Mouse (Mus musculus): ENCODE data around the gene Ftl1. TPM values are rescaled to one million over a fixed set of nuclear protein-coding genes. Genes with fewer than 3 reads are reported as not detected.
A peak's percentile ranks its signal among the peaks of the same experiment; 100 is the strongest.

The Ftl1 gene
- polyA plus RNA-seq, 1 experiment: 24,502 TPM

DNA sequence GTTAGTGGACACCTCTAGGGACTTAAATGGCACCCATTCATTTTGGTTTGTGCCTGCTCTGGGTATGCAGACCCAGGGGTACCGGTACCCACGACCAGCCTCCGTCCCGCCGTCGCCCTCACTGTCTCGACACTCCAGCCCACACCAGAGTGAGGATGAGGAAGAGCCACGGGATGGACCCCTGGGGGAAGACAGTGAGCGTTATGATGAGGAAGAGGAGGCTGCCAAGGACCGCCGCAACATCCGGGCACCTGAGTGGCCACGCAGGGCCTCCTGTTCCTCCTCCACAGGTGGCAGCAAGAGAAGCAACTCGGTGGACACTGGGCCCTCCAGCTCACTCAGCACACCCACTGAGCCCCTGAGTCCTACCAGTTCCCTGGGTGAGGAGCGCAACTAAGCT, 4.7 kb downstream of the Ftl1 start:
- Histone ChIP-seq H3K4me3 (replicated peaks) (peak overlapping the region; percentile 59), H3K9me3 (no peaks in the 10 kb centered on the region), H3K4me1 (peaks cover 34% of the 10 kb centered on the region), H3K36me3 (replicated peaks; ENCODE audit: low read length) (peaks cover 77% of the 10 kb centered on the region), H3K27me3 (replicated peaks) (no peaks in the 10 kb centered on the region)
- TF ChIP-seq GATA1 (IDR thresholded peaks at IDR 0.05; ENCODE audit: borderline replicate concordance, low read length) (no peak), FLI1 (IDR thresholded peaks at IDR 0.05; ENCODE audit: low read length) (no peak)

DNA sequence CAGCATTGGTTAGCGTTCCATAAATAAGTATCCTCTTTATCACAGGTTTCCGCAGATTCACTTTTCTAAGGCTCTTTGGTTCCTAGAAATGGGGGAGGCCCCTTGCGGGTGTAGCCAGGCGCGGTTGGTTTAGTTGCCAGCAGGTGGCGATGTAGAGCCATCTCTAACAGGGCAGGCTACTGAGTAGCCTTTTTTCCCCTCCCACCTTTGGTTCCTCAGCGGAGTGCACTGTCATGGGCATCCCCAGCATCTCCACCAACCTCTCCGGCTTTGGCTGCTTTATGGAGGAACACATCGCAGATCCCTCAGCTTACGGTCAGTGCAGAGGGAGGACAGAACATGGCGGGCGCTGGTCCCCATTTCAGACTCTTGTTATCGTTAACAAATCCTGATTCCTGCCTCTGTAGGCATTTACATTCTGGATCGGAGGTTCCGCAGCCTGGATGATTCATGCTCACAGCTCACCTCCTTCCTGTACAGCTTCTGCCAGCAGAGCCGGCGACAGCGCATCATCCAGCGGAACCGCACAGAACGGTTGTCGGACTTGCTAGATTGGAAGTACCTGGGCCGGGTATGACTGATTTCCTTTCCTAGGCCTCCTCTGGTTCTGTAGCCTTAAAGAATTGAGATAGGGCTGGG, 8.2 kb downstream of the Ftl1 start:
- Histone ChIP-seq H3K36me3 (replicated peaks; ENCODE audit: low read length) (peaks cover 78% of the 10 kb centered on the region), H3K4me1 (peaks cover 26% of the 10 kb centered on the region), H3K27me3 (replicated peaks) (no peaks in the 10 kb centered on the region), H3K4me3 (replicated peaks) (peak overlapping the region; percentile 70), H3K9me3 (no peaks in the 10 kb centered on the region)
- TF ChIP-seq GATA1 (IDR thresholded peaks at IDR 0.05; ENCODE audit: borderline replicate concordance, low read length) (no peak), FLI1 (IDR thresholded peaks at IDR 0.05; ENCODE audit: low read length) (no peak)

DNA sequence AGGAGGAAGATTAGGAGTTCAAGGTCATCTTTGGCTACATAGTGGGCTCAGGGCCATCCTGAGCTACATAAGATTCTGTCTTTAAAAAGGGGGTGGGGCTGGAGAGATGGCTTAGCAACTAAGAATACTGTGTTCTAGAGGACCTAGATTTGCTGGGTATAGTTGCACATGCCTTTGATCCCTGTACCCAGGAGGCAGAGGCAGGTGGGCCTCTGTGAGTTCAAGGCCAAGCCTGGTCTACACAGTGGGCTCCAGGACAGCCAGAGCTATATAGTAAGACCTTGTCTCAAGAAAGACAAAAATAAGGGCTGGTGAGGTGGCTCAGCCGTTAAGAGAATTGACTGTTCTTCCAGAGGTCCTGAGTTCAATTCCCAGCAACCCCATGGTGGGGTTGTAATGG, 9.7 kb downstream of the Ftl1 start:
- Histone ChIP-seq H3K9me3 (no peaks in the 10 kb centered on the region), H3K36me3 (replicated peaks; ENCODE audit: low read length) (peaks cover 75% of the 10 kb centered on the region), H3K27me3 (replicated peaks) (no peaks in the 10 kb centered on the region), H3K4me3 (replicated peaks) (no peak overlapping the region), H3K4me1 (peaks cover 19% of the 10 kb centered on the region)
- TF ChIP-seq FLI1 (IDR thresholded peaks at IDR 0.05; ENCODE audit: low read length) (no peak), GATA1 (IDR thresholded peaks at IDR 0.05; ENCODE audit: borderline replicate concordance, low read length) (no peak)

DNA sequence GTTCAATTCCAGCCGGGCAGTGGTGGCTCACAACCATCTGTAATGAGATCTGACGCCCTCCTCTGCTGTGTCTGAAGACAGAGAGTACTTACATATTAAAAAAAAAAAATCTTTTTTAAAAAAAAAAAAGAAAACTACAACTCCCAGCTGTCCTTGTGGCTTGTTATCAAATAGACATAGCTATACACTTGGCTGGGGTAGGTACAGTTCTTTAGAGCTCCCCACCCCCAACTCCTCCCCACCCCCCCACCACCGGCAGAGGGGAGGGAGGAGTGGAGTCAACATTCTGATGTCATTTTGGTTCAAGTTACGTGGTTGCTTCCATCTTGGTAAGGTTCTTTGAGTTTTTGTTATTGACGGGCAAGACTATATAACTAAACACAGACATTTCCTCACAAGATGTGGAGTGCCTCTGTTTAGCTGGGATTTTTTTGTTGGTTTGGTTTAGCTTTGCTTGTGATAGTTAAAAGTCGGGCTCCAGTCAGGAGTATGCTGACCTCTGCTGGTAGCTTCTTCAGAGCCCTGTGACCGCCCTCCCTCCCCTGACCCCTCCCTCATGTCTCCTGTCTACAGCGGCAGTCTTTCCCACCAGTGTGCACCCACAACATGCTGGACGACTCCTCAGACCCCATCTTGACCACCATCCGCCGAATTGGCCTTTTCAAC, 12.2 kb downstream of the Ftl1 start:
- Histone ChIP-seq H3K36me3 (replicated peaks; ENCODE audit: low read length) (peaks cover 77% of the 10 kb centered on the region), H3K27me3 (replicated peaks) (no peaks in the 10 kb centered on the region), H3K4me1 (peaks cover 15% of the 10 kb centered on the region), H3K9me3 (no peaks in the 10 kb centered on the region), H3K4me3 (replicated peaks) (no peak overlapping the region)
- TF ChIP-seq FLI1 (IDR thresholded peaks at IDR 0.05; ENCODE audit: low read length): no peak
- TF ChIP-seq GATA1 (IDR thresholded peaks at IDR 0.05; ENCODE audit: borderline replicate concordance, low read length): no peak

DNA sequence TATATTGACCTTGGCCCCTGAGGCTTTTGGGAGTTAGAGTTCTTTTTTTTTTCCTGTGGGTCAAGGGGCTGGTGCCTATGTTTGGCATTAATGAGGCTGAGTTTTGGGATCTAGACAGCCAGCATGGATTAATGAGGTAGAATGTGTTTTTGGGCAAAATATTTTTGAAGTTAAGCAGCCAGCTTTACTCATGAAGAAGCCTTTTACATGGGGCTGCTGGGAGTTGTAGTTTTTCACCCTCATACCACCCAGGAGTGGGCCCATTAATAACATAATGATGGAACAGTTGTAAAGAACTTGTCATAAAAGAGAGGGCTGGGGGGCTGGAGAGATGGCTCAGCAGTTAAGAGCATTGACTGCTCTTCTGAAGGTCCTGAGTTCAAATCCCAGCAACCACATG, 13.1 kb downstream of the Ftl1 start:
- no peak for TF ChIP-seq FLI1 (IDR thresholded peaks at IDR 0.05; ENCODE audit: low read length)
- TF ChIP-seq GATA1 (IDR thresholded peaks at IDR 0.05; ENCODE audit: borderline replicate concordance, low read length): no peak
- Histone ChIP-seq H3K9me3 (no peaks in the 10 kb centered on the region), H3K4me1 (peaks cover 11% of the 10 kb centered on the region), H3K4me3 (replicated peaks) (no peak overlapping the region), H3K27me3 (replicated peaks) (no peaks in the 10 kb centered on the region), H3K36me3 (replicated peaks; ENCODE audit: low read length) (peaks cover 75% of the 10 kb centered on the region)

DNA sequence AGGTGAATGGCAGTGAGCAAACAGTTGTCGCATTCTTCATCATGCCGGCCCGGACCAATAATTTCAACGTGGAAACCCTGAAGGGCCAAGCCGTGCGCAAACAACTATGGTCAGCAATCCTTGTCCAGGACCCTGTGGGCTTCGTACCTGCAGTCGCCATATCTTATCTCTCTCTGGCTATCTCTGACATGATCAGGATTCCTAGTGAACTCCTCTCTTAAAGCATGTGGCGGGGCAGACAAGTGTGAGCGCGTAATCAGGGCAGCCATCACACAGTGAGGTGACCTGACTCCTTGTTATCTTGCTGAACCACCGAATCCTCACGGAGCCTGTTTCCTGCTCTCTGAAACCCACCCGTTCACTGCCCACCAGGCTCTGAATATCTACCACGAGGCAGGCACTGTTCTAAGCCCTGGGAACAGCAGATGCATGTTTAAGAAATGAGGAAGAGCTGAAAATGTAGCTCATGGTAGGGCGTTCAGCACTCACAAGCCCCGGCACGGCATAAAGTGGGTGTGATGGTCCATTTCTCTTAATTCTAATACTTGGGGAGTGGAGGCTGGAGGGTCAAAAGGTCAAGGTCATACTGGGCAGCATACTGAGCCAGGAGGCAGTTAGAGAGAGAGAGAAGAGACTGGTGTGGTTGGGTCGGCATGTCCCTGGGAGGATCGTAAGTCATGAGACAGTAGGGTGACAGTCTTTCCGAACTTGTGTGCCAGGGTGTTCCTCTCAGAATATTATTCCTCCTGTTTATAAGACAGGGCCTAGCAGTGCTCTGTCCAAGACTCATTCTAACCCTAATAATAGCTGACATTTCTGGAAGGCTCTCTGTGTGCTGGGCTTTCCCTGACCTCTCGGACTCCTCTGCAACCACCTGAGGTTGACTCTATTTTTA, 15.9 kb downstream of the Ftl1 start:
- Histone ChIP-seq H3K27me3 (replicated peaks) (no peaks in the 10 kb centered on the region), H3K36me3 (replicated peaks; ENCODE audit: low read length) (peaks cover 81% of the 10 kb centered on the region), H3K4me1 (peaks cover 4% of the 10 kb centered on the region), H3K9me3 (no peaks in the 10 kb centered on the region), H3K4me3 (replicated peaks) (no peak overlapping the region)
- TF ChIP-seq FLI1 (IDR thresholded peaks at IDR 0.05; ENCODE audit: low read length) (no peak), GATA1 (IDR thresholded peaks at IDR 0.05; ENCODE audit: borderline replicate concordance, low read length) (no peak)

DNA sequence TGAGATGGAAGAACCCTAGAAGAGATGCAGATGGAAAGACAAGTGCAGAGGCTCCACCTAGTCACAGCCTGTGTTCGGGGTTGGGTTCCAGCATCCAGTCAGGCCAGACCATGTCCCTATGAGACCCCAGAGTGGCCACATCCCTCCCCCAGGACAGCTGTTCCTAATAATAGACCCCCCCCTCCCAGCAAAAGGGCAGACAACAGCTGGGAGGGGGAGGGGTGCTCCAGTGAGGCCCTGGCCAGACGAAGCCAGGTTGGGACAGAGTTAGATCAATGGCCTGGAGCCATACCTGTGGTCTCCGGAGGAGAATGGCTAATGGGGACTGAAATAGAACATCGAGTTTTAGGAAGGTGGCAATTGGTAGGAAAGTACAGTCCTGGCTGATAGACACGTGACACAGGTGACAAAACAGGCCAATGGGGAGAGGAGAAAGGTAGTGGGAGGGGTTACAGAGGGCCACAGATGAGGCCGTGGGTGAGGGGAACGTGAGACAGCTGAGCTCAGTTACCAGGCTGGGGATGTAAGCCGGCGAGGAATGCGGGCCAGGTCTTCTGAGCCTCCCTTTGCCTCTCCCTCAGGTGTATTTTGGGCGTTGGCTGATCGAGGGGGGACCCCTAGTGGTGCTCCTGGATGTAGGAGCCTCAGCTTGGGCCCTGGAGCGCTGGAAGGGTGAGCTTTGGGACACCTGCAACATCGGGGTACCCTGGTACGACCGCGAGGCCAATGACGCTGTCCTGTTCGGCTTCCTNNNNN, 22.0 kb downstream of the Ftl1 start, which contains the start of gene Ruvbl2:
TSS of gene Ruvbl2 (minus strand) at position 576 of the 756 bp plus-strand sequence.
- H3K4me3 ChIP-seq (replicated peaks): no peak within 1 kb of the TSS
- H3K36me3 ChIP-seq (replicated peaks; ENCODE audit: low read length): peaks cover 59% of the 10 kb centered on the region
- H3K4me1 ChIP-seq: peaks cover 45% of the 10 kb centered on the region
- no peaks in the 10 kb centered on the region for H3K9me3 ChIP-seq
- H3K27me3 ChIP-seq (replicated peaks): no peaks in the 10 kb centered on the region
- TF ChIP-seq GATA1 (IDR thresholded peaks at IDR 0.05; ENCODE audit: borderline replicate concordance, low read length): no peak
- TF ChIP-seq FLI1 (IDR thresholded peaks at IDR 0.05; ENCODE audit: low read length): no peak

DNA sequence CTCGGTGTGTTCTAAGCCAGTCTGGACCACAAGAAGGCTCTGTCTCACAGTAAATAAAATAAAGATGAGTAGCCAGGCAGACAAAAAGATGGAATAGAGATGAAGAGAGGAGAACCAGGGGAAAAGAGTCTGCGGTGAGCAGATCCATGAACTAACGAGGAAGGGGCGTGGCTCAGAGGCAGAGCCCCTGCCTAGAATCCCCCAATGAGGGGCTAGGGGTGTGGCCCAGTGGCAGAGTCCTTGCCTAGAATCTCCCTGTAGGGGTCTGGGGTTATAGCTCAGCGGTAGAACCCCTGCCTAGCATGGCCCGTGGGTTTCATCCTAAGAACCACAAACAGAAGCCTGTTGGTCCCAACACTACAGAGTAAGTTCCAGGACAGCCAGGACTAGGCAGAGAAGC, 22.6 kb downstream of the Ftl1 start:
- H3K4me1 ChIP-seq: peaks cover 52% of the 10 kb centered on the region
- H3K9me3 ChIP-seq: no peaks in the 10 kb centered on the region
- no peak overlapping the region for H3K4me3 ChIP-seq (replicated peaks)
- no peaks in the 10 kb centered on the region for H3K27me3 ChIP-seq (replicated peaks)
- no peak for TF ChIP-seq GATA1 (IDR thresholded peaks at IDR 0.05; ENCODE audit: borderline replicate concordance, low read length)
- TF ChIP-seq FLI1 (IDR thresholded peaks at IDR 0.05; ENCODE audit: low read length): no peak
- peaks cover 61% of the 10 kb centered on the region for H3K36me3 ChIP-seq (replicated peaks; ENCODE audit: low read length)

DNA sequence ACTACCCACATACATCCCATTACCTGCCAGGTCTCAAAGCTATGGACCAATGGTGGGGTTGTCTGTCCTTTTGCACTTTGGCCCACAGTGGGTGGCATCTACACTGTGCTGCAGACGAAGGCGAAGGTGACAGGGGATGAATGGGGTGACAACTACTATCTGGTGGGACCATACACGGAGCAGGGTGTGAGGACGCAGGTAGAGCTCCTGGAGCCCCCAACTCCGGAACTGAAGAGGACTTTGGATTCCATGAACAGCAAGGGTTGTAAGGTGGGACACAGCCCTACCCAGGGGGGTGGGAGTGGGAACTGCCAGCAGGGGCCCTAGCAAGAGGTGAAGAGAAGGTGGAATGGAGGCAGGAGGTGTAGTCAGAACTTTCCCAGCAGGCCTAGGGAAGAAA, 23.2 kb downstream of the Ftl1 start:
- peaks cover 58% of the 10 kb centered on the region for H3K4me1 ChIP-seq
- no peaks in the 10 kb centered on the region for H3K9me3 ChIP-seq
- no peaks in the 10 kb centered on the region for H3K27me3 ChIP-seq (replicated peaks)
- no peak for TF ChIP-seq FLI1 (IDR thresholded peaks at IDR 0.05; ENCODE audit: low read length)
- TF ChIP-seq GATA1 (IDR thresholded peaks at IDR 0.05; ENCODE audit: borderline replicate concordance, low read length): no peak
- H3K36me3 ChIP-seq (replicated peaks; ENCODE audit: low read length): peaks cover 61% of the 10 kb centered on the region
- H3K4me3 ChIP-seq (replicated peaks): peak overlapping the region; percentile 99
